Mouse (Mus musculus) adrenal gland, postnatal 0 days (tissue): ENCODE results near the gene Mark3. TPM values are rescaled to one million over a fixed set of nuclear protein-coding genes. Genes with fewer than 3 reads are reported as not detected.

Experiments used
- polyA plus RNA-seq: library from polyadenylated mRNA; unstranded; fragments of >200 nt; fragmentation: Nextera tagmentation; extraction: Ambion mirVana; gene quantifications from 2 replicates; pipeline ENCODE4 v1.2.1, GENCODE M21; 2015

Gene Mark3
- polyA plus RNA-seq: 31.0 and 36.4 TPM in 2 replicates

GRCm38 (mm10) chr12:111574074-111574886 is at the start of gene Mark3:
Mark3 (plus strand) TSS chr12:111574523.

DNA sequence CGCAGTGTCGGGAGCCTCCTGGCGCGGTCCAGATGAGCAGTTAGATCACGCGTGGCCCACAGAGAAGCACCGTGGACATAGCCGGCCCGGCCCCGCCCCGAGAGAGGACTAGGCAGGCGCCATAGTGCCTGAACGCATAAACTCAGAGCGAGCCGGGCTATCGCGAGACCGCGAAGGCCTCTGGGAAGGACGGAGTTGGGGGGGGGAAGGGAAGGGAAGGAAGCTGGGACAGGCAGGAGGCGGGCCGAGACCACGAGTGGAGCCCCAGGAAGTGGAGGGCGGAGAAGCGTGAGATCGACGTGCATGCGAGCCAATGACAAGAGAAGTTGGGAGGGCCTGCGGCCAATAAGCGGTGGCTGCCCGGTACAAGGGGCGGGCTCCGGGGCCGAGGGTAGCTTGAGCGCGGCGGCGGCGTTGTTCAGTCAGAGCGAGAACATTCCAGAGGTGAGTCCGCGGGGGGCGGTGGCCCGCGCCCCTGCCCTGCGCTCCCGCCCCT is 36.5 kb upstream of the Mark3 start, which contains the start of gene Eif5:
Gene Eif5, plus strand, starts transcription at position 221 of the 496 bp plus-strand sequence.

DNA sequence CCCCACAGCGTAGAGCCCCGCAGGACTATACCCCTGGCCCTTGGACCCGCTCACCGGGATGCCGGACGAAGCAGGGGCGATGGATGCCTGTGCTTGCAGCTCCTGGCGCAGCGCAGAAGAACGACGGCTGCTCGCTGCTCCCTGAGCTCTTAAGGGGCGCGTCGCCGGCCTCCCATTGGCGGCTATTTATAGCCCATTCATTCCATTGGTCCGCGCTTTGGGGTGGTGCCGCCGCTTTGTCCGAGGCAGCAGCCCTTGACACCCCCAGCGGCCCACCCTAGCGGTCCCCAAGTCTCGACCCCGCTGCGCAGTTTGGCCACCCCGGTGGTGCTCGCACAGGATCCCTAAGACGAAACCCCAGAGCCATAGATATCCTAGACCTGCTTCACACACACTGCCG is 97.9 kb downstream of the Mark3 start, which contains the start of gene Ckb:
Gene Ckb, minus strand, starts transcription at position 163 of the 400 bp plus-strand sequence.

DNA sequence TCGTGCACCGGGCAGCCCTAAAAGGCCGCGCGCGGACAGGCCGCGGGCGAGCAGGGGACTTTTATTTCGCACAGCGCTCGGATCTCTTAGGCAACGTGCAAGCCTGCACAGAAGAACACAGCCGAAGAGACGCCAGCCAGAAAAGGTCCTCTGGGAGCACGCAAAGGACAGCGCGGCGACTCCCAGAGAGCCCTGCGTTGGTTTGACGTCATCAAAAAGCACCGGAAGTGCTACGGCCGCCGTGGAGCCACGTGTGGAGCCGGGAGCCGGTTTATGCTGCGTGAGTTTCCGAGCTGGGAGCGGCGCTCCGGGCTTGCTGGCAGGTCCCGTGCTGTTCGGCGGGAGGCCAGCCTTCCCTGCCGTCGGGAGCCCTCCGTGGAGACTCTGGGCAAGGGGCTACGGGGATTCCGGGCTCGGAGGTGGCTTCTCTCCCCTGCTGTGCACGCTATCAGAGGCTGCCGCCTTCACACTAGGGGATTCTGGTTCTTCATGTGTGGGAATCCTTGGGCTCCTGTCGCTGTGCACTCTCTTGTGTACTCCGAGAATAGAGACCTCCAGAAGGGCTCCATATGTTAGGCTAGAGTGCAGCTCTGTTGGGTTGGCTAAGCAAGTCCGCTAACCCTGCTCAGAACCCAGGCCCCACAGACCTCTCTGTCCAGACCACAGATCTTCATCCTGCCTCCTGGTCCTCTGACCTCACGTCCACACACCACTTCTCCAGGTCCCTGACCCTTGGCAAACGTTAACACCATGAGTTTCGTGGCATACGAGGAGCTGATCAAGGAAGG is 103.8 kb downstream of the Mark3 start, which contains the start of gene Trmt61a:
Gene Trmt61a, plus strand, starts transcription at position 224 of the 788 bp plus-strand sequence.

Other genes with a start within 250 kb of the Mark3 start
- gene Cdc42bpb, start 196.8 kb upstream of the Mark3 start, polyA plus RNA-seq: 23.7 and 24.6 TPM in 2 replicates
- gene Lbhd2, start 167.7 kb upstream of the Mark3 start, polyA plus RNA-seq: 10.9 and 25.3 TPM in 2 replicates
- gene Exoc3l4, start 157.5 kb upstream of the Mark3 start, polyA plus RNA-seq: 12.9 and 20.0 TPM in 2 replicates
- 4.8 and 16.1 TPM in 2 replicates for gene Tnfaip2, start 132.1 kb upstream of the Mark3 start, polyA plus RNA-seq
- gene Gm266, start 88.7 kb upstream of the Mark3 start, polyA plus RNA-seq: 8.6 and 12.1 TPM in 2 replicates
- gene Eif5, start 36.5 kb upstream of the Mark3 start, polyA plus RNA-seq: 435 and 734 TPM in 2 replicates
- 62.9 and 122 TPM in 2 replicates for gene Ckb, start 97.8 kb downstream of the Mark3 start, polyA plus RNA-seq
- gene Trmt61a, start 103.6 kb downstream of the Mark3 start, polyA plus RNA-seq: 3.3 and 6.5 TPM in 2 replicates
- 41.5 and 52.5 TPM in 2 replicates for gene Bag5, start 138.7 kb downstream of the Mark3 start, polyA plus RNA-seq
- 70.4 and 97.4 TPM in 2 replicates for gene Apopt1, start 138.7 kb downstream of the Mark3 start, polyA plus RNA-seq
- 82.3 and 185 TPM in 2 replicates for gene Klc1, start 184.3 kb downstream of the Mark3 start, polyA plus RNA-seq
- gene Xrcc3, start 239.3 kb downstream of the Mark3 start, polyA plus RNA-seq: 7.6 and 7.8 TPM in 2 replicates
- 143 and 186 TPM in 2 replicates for gene Zfyve21, start 239.6 kb downstream of the Mark3 start, polyA plus RNA-seq